Mouse (Mus musculus) NIH3T3 (cell line): ENCODE results near the gene Dolpp1.

Experiments used
- DNase-seq: peaks from one replicate; pipeline ENCODE4 v3.0.0-alpha.2; 2012; ENCODE audit warnings: low read depth

The Dolpp1 gene

DNA sequence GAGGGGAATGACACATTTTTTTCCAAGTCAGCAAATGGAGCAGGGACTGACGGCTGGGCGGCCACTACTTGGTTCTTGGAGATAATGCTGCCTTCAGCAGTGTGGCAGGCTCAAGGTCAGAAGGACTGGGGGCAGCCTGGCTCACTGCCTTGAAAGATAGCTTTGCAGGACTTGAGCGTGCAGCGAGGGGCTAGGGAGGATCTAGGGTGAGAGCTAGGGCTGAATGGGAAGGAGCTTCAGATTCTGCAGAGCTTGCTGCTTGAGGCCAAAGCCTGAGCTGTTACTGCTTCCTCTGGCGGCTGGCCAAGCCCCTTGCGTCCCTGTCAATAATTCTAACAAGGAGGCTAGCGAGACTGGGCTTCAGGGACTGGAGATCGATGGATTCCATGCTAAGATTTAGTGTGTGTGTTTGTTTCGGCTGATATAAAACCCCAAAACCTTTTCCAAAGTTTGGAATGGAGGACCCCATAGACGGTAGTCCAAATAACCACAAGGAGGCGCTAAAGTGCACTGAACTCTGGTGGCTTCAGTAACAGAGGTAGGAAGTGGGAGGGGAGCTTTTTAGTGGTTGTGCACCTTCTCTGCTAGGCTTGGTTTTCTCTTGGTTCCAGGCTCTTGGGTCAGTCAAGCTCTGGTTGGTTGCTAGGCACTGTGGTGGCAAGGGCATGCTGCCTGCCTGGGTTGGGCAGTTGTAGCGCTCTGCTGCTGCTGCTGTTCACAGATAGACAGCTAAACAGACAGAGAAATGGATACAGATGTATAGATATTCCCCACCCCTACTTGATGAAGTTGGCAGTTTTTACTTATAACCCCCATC, 48.9 kb downstream of the Dolpp1 start:
- peak; percentile 95 for DNase-seq

DNA sequence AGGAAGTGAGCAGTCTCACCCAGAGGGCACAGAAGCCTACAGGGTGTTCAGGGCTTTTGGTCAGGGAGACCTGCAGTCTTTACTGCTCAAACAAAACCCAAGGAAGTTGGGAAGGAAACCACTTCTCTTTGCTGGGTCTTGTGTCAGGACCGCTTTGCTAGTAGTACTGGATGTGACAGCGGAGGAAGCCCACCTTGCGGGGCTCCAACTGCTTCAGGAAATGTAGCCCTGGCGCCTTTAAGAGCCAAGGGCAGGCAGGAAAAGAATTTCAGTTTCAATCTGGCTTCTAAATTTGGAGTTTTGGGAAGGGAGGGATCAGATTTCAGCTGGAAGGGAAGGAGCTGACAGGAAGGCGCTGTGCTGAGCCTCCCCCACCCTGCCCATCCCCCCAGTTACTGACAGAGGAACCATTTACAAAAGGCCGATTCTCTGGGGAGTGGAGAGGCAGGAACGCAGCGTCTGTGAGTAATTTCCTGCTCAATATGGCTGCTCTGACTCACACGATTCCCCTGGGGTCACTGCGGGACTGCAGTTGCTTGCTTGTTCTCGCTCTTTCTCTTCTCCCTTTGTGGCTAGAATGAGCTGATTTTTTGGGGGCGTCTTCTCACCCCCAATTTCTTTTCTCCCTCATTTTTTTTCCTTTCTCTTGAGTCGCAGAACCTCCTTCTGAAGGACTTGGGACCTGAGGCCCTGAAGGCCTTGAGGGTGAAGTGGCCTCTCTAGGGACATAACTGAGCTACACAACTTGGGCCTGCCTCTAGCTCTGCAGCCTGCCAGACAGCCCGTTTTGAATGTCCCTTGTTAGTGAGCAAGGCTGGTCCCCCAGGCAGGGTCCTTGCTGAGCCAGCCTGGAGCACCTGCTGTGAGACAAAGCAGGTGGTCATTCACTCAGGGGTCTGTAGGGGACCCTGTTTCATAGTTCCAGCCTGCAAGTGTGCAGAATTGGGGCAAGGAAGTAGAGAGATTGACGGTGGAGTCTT, 49.8 kb downstream of the Dolpp1 start:
- DNase-seq, result peak; percentile 100

DNA sequence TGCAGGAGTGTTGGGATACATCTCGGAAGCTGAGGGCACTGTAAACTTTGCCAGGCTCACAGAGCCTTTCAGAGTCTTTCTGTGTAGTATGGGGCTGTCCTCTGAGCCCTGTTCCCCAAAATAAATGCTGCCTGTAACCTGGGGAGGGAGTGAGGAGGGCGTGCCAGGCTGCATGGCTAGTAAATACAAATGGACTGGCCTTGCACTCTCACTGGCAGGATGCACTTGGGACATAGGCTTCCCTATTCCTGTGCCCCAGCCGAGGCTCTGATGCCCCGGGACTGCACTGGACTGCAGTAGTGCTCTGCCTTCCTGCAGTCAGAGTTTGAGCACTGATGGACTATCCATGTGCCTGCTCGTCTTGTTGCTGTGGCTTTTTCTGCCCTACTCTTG, 50.4 kb downstream of the Dolpp1 start:
- DNase-seq, result peak; percentile 62

DNA sequence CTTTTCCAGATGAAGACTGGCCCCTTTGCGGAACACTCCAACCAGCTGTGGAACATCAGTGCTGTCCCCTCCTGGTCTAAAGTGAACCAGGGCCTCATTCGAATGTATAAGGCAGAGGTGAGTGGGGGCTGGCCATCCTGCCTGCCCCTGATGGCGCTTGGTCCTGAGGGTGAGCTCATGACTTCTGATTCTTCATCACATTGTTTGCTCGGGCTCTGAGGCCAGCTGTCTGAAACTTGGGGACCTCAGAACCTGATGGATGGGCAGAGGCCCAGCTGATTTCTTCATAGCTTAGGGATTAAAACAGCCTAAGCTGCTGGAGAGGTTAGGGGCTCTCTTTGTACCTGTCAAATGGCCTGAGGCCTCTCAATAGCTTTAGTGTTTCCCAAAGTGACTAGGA, 51.2 kb downstream of the Dolpp1 start:
- peak; percentile 39 for DNase-seq

DNA sequence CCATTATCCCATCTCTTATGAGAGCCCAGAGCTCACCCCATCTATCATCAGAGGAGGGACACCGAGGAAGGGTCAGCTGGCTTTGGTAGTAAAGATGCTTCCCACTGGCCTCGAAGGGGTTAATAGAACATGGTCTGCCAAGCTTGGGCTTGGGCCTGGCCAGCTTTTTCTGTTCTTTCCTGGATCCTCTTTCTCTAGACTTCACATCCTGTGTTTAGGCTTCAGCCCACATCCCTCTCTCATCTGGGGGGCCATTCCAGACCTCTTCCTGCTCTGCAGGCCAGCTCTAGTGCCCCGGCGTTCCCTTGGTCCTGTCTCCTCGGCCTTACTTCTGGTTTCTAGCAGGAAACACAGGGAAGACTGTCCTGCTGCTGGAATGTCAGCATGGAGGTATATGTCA, 52.0 kb downstream of the Dolpp1 start:
- DNase-seq, result no peak

DNA sequence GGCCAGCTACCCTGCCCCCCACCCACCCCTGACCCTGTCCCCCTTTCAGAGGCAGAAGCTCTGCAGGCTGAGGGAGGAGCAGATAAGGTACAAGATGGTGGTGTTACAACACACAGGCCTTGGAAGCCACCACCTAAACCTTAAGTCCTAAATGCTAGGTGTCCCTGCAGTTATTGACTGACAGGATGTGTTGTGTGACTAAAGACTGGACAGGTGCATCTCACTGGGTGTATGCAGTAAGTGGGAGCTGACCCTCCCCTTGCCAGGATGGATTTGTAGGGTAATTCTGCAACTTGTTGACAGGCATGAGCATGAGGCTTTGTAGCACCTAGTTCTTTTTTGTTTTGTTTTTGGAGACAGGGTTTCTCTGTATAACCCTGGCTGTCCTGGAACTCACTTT, 52.4 kb downstream of the Dolpp1 start:
- DNase-seq, result no peak

DNA sequence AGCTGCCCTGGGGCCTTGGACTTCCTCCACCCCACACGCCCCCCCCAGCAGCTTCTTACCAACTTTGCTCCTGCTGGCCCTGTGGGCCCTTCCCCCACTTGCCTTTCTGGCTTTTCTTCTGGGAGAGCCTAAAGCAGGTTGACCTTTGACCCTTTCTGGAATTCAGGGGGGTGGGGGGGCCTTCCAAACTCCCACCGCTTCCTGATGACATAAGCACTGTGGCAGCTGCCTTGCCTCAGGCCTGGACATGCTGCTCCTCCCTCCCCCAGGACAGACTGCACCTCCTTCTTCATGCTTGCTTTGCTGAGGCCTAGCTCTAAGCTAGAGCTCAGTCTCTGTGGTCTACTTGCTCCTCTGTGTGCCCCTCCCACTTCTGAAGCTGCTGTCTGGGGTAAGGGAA, 53.3 kb downstream of the Dolpp1 start:
- peak; percentile 88 for DNase-seq

DNA sequence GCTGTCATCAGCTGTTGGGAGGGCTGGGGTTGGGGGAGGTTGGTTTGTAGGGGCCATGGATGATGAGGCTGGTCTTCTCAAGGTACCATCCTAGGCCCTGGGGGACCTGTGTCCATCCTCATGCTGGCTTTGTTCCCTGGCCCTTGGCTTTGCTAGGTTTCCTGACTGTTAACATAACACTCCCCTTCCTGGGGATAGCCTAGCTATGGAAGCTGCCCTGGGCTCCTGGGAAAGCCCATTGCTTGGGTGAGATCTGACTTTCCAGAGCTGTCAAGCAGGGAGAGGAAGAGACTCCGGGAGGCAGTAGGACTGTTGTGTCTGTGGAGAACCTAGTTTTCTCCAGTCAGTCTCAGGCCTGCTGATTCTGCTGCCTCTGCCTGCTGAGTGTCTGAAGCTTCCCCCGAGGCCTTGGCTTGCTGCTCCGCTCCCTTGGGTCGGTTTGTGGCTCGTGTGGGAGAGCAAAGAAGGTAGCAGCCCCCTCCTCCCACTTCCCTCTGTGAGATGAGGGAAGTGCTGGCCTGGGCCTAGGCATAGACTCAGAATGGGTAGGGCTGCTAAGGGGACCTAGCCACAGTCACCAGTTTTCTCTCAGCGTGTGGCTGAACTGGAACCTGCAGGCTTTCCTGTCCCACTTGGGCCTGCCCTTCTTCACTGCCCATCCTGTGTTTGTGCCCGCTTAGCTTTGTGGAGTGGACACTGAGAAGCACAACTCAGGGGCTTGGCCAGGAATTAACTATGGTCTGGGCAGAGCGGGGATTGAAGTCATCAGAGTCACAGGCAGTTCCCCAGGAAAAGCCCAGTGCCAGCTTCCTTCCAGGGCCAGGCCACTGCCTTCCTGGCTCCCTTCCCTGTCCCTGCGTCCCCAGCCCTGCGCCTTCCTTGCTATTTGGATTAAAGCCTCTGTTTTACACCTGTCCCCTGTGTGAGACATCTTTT, 55.1 kb downstream of the Dolpp1 start:
- no peak for DNase-seq

DNA sequence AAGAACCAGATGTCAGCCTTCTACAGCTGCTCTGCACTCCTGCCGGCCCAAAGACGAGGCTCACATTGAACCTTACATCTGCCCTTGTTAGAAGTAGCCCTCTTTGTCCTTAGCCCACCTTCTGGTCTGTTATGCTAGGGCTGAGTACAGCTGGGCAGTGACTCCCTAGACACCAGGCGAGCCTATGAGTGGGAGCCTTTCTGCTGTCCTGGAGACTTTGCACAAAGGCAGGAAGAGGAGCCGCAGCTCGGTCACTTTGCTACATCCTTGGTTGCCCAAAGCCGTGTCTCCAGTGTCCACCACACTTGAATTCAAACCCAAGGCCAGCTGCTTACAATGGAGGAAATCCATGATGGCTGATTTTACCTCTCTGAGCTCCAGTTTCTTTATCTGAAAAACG, 56.3 kb downstream of the Dolpp1 start:
- no peak for DNase-seq
